In the genomic region with DNA sequence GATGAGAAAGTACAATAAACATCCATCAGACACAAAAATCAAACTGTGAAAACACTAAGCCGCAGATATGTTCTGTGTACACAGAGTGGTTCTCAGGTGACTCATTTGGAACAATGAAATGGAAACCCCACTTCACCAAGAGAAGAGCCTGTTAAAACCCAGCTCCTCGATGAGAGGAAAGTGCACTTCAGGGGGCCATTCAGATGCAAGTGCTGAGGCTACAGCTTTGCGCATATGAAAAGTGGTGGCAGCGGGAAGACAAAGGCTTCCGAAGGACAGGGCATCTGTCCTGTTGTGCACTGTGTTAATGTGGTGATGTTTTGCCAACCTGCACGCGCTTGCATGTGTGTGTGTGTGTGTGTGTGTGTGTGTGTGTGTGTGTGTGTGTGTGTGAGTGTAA, we compare ENCODE assay signal across 16 mouse cellular contexts.
DNase-seq lines count a peak whose midpoint lies in the region; ATAC-seq and TF ChIP-seq lines count a peak whose summit lies in the region.
"Had no signal": no experiment of that assay in that cellular context is flagged by ENCODE, and none has a peak within 500 bp of the region (broad histone marks: within the 10 kb centered on the region; RNA-seq: fewer than 3 reads in every experiment).

No protein-coding gene starts in this region.

- H3K27ac ChIP-seq in hindbrain, embryonic 13.5 days = 0 out of 2 replicates have a peak overlapping the region, but pooled peaks have one; percentile 35
- H3K27ac ChIP-seq in hindbrain, embryonic 10.5 days = no peak overlapping the region
- no peak overlapping the region for H3K27ac ChIP-seq in lung, embryonic 14.5 days (ENCODE audit: low read depth)
- H3K27ac ChIP-seq in midbrain, postnatal 0 days (ENCODE audit: low read depth, low read length) = no peak overlapping the region
- H3K27ac ChIP-seq: kidney, postnatal 0 days; limb, embryonic 13.5 days; liver, embryonic 15.5 days had no signal

- H3K4me3 ChIP-seq in hindbrain, embryonic 13.5 days = no peak overlapping the region
- no peak overlapping the region for H3K4me3 ChIP-seq in hindbrain, embryonic 10.5 days
- no peak overlapping the region for H3K4me3 ChIP-seq in lung, embryonic 14.5 days (ENCODE audit: low read depth, low read length)
- no peak overlapping the region for H3K4me3 ChIP-seq in midbrain, postnatal 0 days (ENCODE audit: low read depth, low read length)
- H3K4me3 ChIP-seq: erythroblast, embryonic 14.5 days; limb, embryonic 13.5 days; liver, embryonic 15.5 days had no signal

- 0 out of 2 replicates have a peak, but pooled peaks cover 3% of the 10 kb centered on the region for H3K4me1 ChIP-seq in hindbrain, embryonic 13.5 days (replicated peaks)
- H3K4me1 ChIP-seq in hindbrain, embryonic 10.5 days (replicated peaks) = peaks cover 7% of the 10 kb centered on the region; the same call in 1 of the 2 replicates
- no peaks in the 10 kb centered on the region for H3K4me1 ChIP-seq in lung, embryonic 14.5 days (ENCODE audit: insufficient read depth)
- no peaks in the 10 kb centered on the region; the same call in 1 of the 2 replicates for H3K4me1 ChIP-seq in midbrain, postnatal 0 days (ENCODE audit: insufficient read depth, low read length)
- H3K4me1 ChIP-seq: limb, embryonic 13.5 days; liver, embryonic 15.5 days had no signal

- H3K36me3 ChIP-seq in hindbrain, embryonic 13.5 days = no peaks in the 10 kb centered on the region
- H3K36me3 ChIP-seq in hindbrain, embryonic 10.5 days = no peaks in the 10 kb centered on the region
- no peaks in the 10 kb centered on the region for H3K36me3 ChIP-seq in lung, embryonic 14.5 days (ENCODE audit: insufficient read depth)
- no peaks in the 10 kb centered on the region for H3K36me3 ChIP-seq in midbrain, postnatal 0 days (ENCODE audit: insufficient read depth, low read length)
- H3K36me3 ChIP-seq: limb, embryonic 13.5 days; liver, embryonic 15.5 days had no signal

- DNase-seq in hindbrain, embryonic 10.5 days (ENCODE audit: low spot score) = no peak
- DNase-seq in WW6 (ENCODE audit: low read depth, low spot score) = peak; percentile 70
- peak; percentile 5 for DNase-seq in lung, embryonic 14.5 days
- DNase-seq in midbrain, postnatal 0 days (ENCODE audit: low spot score) = peak; percentile 29
- no peak for DNase-seq in adrenal gland, postnatal 10 days
- DNase-seq: cerebellum, postnatal 10 days; right cerebral cortex, postnatal 25 days; thymus, adult 18-20 months had no signal

- 10% methylated on average over 7 of the region's 7 CpGs for WGBS in hindbrain, embryonic 13.5 days
- WGBS in hindbrain, embryonic 10.5 days = 16% methylated on average over 7 of the region's 7 CpGs
- 39% methylated on average over 7 of the region's 7 CpGs for WGBS in lung, embryonic 14.5 days
- WGBS in midbrain, postnatal 0 days = 7% methylated on average over 7 of the region's 7 CpGs

- H3K27me3 ChIP-seq in hindbrain, embryonic 13.5 days = no peaks in the 10 kb centered on the region
- H3K27me3 ChIP-seq in hindbrain, embryonic 10.5 days (ENCODE audit: insufficient read depth, poor library complexity, severe bottlenecking) = no peaks in the 10 kb centered on the region
- H3K27me3 ChIP-seq in lung, embryonic 14.5 days (ENCODE audit: insufficient read depth, low read length) = no peaks in the 10 kb centered on the region
- no peaks in the 10 kb centered on the region for H3K27me3 ChIP-seq in midbrain, postnatal 0 days (ENCODE audit: insufficient read depth, low read length)
- H3K27me3 ChIP-seq: limb, embryonic 13.5 days; liver, embryonic 15.5 days had no signal

- ATAC-seq in hindbrain, embryonic 13.5 days (ENCODE audit: low FRiP score) = no peak
- ATAC-seq in lung, embryonic 14.5 days (ENCODE audit: insufficient read depth) = no peak
- no peak for ATAC-seq in midbrain, postnatal 0 days (ENCODE audit: low FRiP score)
- no peak for ATAC-seq in erythroid progenitor cell, adult 5-6 weeks (replicated peaks; ENCODE audit: low FRiP score, poor library complexity, severe bottlenecking)
- ATAC-seq: activated CD4-positive, CD25-positive, alpha-beta regulatory T cell, adult 4 months; inflammation-experienced regulatory T-cells, adult 6 months had no signal

- no peak overlapping the region for H3K9ac ChIP-seq in hindbrain, embryonic 13.5 days
- H3K9ac ChIP-seq in lung, embryonic 14.5 days = no peak overlapping the region
- H3K9ac ChIP-seq in midbrain, postnatal 0 days (replicated peaks; ENCODE audit: low read length, poor library complexity, severe bottlenecking) = no peak overlapping the region
- H3K9ac ChIP-seq: limb, embryonic 13.5 days; liver, embryonic 15.5 days had no signal

- no peak for TF ChIP-seq CTCF in lung, embryonic 14.5 days (IDR thresholded peaks at IDR 0.05; ENCODE audit: low read depth)
- TF ChIP-seq CTCF in midbrain, postnatal 0 days (IDR thresholded peaks at IDR 0.05) = no peak

- H3K9me3 ChIP-seq in hindbrain, embryonic 13.5 days = no peaks in the 10 kb centered on the region
- no peaks in the 10 kb centered on the region for H3K9me3 ChIP-seq in hindbrain, embryonic 10.5 days
- no peaks in the 10 kb centered on the region for H3K9me3 ChIP-seq in lung, embryonic 14.5 days (ENCODE audit: low read depth, low read length)
- no peaks in the 10 kb centered on the region for H3K9me3 ChIP-seq in midbrain, postnatal 0 days (ENCODE audit: low read length)
- H3K9me3 ChIP-seq: limb, embryonic 13.5 days; liver, embryonic 15.5 days had no signal

- H3K4me2 ChIP-seq in hindbrain, embryonic 13.5 days = no peak overlapping the region
- H3K4me2 ChIP-seq in lung, embryonic 14.5 days = no peak overlapping the region
- no peak overlapping the region for H3K4me2 ChIP-seq in midbrain, postnatal 0 days (ENCODE audit: low read depth, low read length, poor library complexity, severe bottlenecking)
- H3K4me2 ChIP-seq: limb, embryonic 13.5 days; liver, embryonic 15.5 days had no signal

Comparison
In these comparisons a context has a peak if more than half of its experiments do, and no peak if none do; other contexts are left out.
1. DNase-seq: peak in WW6 (single experiment), lung, embryonic 14.5 days (single experiment) and midbrain, postnatal 0 days (single experiment); none in hindbrain, embryonic 10.5 days (single experiment) and adrenal gland, postnatal 10 days (single experiment).